Mouse (Mus musculus) left cerebral cortex, adult 11 months (tissue): ENCODE results near the gene Brca1.
"Not testable (repeated sequence)": the region's sequence is repeated elsewhere in the genome, so short reads cannot be mapped to it uniquely, and the experiment has no call there.

Experiments used
- DNase-seq: peaks from one replicate; pipeline ENCODE4 v3.0.0; 2022; ENCODE audit warnings: low spot score

Gene Brca1

DNA sequence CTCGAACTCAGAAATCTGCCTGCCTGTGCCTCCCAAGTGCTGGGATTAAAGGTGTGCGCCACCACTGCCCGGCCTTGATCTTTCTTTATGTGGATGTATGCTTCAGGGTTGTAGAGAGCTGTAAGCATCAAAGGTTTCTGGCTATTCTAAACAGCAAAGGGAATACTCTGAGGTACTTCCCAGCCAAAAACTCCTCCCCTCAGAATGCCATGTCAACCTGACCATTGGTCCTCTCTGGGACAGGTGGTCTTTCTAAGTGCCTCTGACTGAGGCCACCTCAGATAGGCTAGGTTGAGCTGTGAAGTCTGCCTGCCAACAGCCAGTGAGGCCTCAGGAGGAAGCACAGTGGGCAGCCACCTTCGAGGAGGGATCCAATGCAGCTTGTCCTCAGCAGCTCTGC lies 102.9 kb downstream of the Brca1 start:
- no peak for DNase-seq

- DNase-seq, result no peak
Measured at GRCm38 (mm10) chr11:101448274-101448746, 103.4 kb downstream of the Brca1 start, which contains the start of gene Ifi35. Ifi35 (plus strand) TSS chr11:101448407.

- no peak for DNase-seq
Measured at GRCm38 (mm10) chr11:101447786-101448185, 104.0 kb downstream of the Brca1 start.

DNA sequence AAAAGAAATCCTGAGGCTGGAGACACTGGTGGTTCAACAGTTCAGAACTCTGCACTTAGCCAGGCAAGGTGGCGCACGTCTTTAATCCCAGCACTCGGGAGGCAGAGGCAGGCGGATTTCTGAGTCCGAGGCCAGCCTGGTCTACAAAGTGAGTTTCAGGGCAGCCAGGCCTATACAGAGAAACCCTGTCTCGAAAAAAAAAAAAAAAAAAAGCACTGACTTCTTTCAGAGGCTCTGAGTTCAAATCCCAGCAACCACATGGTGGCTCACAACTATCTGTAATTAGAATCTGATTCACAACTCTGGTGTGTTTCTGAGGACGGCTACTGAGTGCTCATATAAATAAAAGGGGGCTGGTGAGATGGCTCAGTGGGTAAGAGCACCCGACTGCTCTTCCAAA lies 104.9 kb downstream of the Brca1 start:
- not testable (repeated sequence) for DNase-seq

- DNase-seq, result no peak
Measured at GRCm38 (mm10) chr11:101446319-101446718, 105.4 kb downstream of the Brca1 start.

DNA sequence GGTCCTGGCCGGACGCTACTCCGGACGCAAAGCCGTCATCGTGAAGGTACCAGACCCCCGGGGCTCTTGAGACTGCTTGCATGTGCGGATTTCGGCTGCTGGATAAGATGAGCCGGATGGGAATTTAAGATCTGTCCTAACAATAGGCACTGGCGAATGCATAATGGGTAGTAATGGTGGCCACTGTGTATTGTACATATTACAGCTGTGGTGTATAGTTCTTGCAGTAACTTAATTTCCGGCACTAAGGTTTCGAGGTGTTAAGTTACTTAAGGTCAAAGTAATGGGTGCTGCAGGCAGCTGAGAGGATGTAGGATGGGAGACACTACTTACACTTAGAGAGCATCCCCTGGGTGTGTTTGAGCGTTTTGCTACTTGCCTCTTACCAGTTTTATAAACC lies 109.0 kb downstream of the Brca1 start:
- DNase-seq, result no peak

GRCm38 (mm10) chr11:101442127-101442693 lies 109.5 kb downstream of the Brca1 start, which contains the start of gene Rpl27:
Rpl27 (plus strand) TSS chr11:101442298.
- DNase-seq, result peak; percentile 96

- DNase-seq, result not testable (repeated sequence)
Measured at GRCm38 (mm10) chr11:101441450-101442126, 110.2 kb downstream of the Brca1 start.
